Mouse (Mus musculus) CH12F3 (cell line): ENCODE results near the gene Aars2.

ENCODE experiments used
- in situ Hi-C: fragments of 300-500 bp; cut with MboI; formaldehyde crosslinking; loops from 2 replicates; pipeline ENCODE4 v1.14.3; 2020; ENCODE audit warnings: low sequenced_read_pairs

The Aars2 gene

DNA sequence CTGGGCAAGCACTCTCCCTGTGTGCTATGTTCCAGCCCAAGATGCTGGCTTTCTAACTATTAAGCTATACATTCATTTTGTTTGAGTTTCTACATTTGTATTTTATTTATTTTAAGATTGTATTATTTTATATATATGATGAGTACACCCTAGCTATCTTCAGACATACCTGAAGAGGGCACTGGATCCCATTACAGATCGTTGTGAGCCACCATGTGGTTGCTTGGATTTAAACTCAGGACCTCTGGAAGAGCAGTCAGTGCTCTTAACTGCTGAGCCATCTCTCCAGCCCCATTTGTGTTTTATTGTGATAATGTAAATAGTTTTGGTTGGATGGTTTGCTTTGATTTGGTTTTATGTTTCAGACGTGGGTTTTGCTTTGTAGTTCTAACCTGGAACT, 7.1 kb upstream of the Aars2 start:
- in situ Hi-C loops, result no loop called here

DNA sequence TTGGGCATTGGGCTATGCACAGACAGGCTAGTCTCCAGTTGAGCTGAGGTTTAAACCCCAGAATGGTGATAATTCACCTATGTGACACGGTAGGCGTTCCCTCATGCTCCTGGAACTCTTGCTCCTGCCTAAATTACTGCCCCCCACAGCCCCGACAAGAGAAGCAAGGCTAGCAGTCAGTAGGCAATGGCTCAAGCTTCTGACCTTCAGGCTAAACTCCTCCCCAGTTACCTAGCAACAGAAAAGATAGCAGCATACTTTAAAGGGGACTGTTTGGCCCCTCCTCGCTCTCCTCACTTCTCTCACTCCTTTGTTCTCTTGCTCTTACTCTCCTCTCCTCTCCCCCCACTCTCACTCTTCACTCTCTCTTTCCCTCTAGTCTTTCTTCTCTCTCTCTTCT, 5.7 kb upstream of the Aars2 start:
- in situ Hi-C loops, result no loop called here

DNA sequence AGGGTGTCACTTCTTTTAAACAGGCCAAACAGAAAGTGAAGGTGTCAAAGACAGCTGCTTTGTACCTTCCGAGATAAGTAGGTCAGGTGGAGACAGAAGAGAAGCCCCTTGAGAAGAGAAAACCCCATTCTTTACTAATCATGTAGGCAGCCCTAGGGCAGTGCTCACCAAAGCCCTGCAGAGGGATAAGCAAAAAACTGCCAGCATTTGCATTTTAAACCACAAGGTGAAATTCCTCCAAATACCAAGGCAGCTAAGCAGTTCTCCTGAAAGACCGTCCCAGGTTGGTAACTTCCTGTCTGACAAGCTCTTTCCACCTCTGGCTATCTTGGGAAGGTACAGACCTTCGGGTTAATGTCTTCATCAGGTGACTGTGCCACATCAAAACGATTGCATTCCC, 4.3 kb upstream of the Aars2 start:
- in situ Hi-C loops, result no loop called here

DNA sequence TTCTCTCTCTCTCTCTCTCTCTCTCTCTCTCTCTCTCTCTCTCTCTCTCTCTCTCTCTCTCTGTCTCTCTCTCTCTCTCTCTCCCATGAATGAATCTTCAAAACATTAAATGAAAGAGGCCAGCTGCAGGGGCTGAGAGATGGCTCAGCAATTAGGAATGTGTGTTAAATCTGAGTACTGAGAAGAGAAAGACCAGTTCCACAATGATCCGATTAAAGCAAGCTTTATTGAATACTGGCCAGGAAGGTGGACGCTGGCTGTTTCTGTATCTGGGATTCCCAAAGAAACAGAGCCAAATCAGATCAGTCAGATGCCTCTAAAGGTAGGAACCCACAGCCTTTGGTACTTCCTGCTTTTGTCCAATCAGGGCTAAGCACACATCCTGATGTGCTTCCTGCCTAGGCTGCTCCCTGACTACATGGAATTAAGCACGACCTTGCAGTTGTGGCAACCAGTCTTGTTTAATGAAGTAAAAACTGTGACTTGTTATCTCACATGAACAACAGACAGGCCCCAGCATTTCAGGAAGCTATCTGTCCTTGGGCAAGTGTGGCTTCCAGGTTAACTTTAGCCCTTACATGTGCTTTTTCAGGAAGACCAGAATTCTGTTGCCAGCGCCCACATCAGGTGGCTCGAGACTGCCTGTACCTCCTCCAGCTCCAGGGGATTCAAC, 3.2 kb upstream of the Aars2 start:
- in situ Hi-C loops, result no loop called here

DNA sequence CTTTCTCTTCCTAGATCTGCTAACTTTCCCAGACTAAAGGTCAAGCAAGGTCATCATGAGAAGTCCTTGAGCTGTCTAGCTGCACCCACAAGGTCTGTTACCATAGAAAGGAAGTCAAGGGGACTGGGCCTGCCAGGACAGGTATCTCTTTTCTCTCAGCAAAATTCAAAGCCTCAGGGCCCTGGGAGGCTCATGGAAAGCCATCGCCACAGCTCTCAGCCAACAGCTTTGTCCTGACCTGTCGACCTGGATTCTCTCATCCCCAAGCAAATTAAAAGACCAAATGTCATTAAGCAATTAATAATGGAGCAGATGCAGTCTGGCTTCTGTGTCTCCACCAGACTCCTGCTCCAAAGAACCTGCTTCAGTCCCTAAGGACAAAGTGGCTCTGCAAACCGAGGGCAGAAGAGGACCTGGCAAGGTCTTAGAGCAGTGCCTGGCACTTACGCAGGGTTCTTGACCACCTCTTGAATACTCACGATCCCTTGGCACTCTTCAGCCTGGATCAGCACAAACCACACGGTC, 638 bp upstream of the Aars2 start:
- in situ Hi-C loops, result no loop called here

DNA sequence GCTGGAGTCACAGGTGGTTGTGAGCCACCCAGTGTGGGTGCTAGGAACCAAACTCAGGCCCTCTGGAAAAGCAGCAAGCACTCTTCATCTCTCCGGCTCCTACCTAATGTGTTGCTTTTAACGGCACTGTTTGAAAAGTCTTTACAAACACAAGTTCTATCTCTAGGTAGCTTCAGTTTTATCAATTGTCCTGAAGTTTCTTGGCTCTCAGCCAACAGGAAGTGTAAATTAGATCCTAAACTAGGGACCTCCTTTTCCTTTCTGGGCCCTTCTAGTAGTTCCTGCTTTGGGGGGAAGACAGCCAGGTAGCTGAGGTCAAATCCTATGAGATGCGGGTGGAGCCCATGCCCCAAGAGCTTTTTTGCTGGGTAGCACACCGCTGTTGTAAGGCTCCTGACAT, 4.2 kb downstream of the Aars2 start:
- in situ Hi-C loops, result no loop called here

DNA sequence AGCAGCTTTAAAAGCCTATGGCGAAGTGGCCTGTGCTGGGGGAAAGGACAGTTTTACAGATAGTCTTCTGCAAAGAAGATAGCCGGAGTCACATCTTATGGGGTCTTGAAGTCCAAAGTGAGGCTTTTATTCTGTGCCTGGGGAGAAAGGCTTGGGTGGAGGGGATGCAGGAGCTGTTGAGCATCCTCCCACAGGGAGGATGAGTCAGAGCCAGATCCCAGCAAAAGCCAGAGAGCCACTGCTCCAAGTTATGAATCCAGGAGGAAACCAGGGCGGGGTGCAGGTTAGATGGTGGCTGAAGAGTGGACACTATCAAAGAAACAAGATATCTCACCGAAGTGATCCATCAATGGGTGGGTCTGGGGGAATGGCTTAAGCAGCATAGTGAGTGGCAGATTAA, 5.1 kb downstream of the Aars2 start:
- in situ Hi-C loops, result no loop called here

DNA sequence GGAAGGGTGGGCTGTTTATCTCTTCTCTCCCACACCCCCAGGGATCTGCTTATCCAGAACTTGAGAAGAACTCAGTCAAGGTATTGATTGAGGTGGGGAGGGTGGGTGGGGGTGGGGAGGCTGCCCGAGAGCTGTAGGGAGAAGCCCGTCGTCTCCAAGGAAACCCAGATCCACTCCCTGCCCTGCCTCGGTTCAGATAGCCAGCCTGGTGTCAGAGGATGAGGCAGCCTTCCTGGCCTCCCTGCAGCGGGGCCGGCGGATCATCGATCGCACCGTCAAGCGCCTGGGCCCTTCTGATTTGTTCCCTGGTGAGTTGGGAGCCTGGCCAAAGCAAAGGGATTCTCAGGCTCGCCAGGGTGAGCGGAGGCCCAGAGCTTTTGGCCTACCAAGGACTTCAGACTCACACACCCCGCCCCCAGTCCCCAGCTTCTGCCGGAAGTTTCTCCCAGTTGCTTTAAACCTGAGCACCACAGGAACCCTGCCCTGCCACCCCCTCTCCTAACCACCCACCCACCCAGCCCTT, 8.6 kb downstream of the Aars2 start:
- in situ Hi-C loops, result loop anchor here (5.0 kb wide), 1 partner anchor 37 kb away; no protein-coding TSS in a partner anchor

DNA sequence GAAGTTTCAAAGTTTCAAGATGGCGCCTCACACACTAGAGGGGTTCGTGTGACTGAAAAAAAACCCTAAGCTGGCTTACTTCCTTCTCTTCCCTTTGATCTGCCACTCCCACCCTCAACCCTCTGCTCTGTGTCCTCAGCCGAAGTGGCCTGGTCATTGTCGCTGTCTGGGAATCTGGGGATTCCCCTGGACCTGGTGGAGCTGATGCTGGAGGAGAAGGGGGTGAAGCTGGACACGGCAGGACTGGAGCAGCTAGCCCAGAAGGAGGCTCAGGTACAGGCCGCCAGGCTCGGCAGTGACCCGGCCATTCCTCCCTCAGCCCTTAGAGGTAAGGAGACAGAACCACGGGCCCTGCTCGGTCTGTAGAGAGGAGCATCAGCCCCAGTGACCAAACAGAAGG, 9.2 kb downstream of the Aars2 start:
- in situ Hi-C loops, result loop anchor here (5.0 kb wide), 1 partner anchor 36 kb away; no protein-coding TSS in a partner anchor

DNA sequence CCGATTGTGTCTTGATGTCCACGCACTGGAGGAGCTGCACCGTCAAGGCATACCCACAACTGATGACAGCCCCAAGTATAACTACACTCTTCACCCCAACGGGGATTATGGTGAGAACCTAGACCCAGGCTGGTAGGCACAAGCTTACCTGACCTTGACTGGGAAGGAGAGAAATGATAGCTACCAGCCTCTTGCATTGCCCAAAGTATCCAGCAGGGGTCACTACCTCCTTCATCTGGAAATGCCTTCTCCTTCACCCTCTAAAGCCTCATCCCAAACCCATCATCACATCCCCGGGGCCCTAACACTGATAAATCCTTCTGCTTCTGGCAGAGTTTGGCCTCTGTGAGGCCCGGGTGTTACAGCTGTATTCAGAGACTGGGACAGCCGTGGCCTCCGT, 9.8 kb downstream of the Aars2 start:
- in situ Hi-C loops, result loop anchor here (5.0 kb wide), 1 partner anchor 36 kb away; no protein-coding TSS in a partner anchor

DNA sequence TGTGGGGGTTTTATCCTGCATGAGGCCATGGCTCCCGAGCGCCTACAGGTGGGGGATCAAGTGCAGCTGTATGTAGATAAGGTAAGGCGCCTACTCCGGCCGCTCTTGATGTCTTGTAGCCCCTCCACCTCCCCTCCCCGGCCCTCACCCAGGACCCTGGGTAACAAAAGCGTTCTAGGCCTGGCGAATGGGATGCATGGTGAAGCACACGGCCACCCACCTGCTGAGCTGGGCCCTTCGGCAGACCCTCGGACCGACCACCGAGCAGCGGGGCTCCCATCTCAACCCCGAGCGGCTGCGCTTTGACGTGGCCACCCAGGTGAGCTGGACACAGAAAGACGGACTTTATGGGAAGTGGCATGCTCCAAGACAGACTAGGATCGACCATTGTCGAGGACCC, 10.5 kb downstream of the Aars2 start:
- in situ Hi-C loops, result loop anchor here (5.0 kb wide), 1 partner anchor 35 kb away; no protein-coding TSS in a partner anchor

DNA sequence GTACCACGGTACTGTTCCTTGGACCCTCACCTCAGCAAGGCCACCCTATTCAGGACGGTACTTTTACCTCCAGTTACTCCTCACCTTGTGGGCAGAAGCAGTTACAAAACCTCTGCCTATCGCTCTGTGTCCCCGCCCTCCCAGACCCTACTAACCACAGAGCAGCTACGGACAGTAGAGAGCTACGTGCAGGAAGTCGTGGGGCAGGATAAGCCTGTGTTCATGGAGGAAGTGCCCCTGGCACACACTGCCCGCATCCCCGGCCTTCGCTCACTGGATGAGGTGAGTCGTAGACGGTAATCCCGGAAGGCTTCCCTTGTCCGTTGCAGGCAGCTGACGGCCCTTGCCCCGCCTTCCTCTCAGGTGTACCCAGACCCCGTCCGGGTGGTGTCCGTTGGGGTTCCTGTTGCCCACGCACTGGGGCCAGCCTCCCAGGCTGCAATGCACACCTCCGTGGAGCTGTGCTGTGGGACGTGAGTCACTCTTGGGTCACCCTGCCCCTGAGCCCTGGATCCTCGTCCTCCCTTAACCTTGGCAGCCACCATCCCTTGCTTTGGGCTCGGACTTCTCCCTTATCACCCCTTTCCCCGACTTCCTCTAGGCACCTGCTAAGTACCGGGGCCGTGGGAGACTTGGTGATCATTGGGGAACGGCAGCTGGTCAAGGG, 11.0 kb downstream of the Aars2 start:
- in situ Hi-C loops, result loop anchor here (5.0 kb wide), 1 partner anchor 35 kb away; no protein-coding TSS in a partner anchor

DNA sequence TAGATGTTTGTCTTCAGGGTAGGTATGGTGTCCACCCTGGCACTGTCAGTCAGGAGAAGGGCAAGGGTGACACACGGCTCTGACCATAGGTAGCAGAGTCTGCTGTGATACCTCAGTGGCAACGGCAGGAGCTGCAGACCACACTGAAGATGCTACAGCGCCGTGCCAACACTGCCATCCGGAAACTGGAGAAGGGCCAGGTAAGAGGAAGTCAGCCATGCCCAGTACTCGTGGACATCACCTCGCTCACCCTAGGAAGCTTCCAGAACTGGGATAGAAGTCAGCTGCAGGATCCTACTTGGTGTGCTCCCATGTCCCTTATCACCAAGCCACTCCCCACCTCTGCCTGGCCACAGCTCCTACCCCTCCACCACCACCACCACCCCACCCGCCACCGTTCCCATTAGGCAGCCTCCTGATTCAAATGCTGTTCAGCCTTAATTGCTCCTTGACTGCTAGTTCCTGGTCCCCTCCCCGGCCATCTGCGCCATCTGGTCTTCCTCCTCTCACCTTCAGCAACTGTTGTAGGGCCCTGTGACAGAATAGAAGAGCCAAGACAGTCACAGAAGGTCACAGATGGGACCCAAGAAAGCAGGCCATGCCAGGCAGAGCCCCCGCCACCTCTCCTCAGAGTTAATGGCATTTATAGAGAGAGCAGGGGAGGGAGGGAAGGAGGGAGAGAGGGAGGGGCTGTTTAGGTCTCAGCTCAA, 12.3 kb downstream of the Aars2 start:
- in situ Hi-C loops, result loop anchor here (5.0 kb wide), 1 partner anchor 33 kb away; no protein-coding TSS in a partner anchor

DNA sequence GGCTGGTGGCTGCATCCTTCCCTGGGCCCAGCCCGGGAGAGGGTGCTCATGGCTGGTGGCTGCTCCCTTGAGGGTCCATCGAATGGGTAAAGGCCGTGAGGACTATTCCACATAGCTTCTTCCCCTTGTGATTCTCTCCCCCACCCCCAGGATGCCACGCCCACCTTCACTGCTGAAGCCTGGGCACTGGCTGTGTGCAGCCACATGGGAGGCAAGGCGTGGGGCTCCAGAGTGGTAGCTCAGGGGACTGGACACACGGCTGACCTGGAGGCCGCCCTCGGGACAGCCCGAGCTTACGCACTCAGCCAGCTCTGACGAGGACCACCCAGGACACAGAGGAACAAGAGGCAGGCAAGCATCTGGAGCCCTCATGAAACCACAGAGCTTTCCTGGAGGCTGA, 13.5 kb downstream of the Aars2 start:
- in situ Hi-C loops, result no loop called here

DNA sequence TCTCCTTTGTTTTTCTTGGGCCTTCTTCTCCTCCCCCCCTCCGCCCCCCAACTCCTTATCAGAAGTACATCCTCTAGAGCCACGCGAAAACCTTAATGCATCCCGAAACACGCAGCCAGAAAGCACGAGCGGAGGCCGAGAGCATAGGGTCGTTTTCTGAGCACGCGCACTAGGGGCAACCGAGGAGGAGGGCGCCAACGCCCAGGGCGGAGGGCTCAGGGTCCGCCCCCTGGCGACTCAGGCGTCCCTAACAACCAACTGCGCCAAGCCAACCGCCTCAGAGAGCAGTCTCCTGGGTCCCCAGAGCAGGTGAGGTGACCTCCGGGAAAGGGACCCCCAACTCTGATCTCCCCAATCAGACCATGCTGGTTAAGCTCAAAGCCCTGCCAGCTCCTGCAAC, 16.6 kb downstream of the Aars2 start, which contains the start of gene Tcte1:
TSS of gene Tcte1 (plus strand) at position 172 of the 400 bp plus-strand sequence.
- in situ Hi-C loops, result no loop called here

DNA sequence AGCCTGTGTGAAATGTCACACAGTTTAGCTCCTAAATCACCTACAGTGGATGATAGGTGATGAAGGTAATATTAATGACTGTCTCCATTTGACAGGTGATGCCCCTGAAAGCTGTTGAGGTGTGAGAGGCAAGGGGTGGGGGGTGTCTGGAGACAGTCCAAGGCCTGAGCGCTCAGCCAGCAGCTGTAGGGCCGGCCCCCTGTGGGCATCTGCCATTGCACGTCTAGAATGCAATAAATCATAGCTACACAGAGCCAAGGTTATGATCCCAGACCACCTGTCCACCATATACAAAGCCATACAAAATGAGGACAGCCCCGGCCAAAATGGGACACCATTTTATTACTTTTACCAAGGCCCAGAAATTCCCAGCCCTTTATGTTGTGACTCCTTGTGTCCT, 18.3 kb downstream of the Aars2 start:
- in situ Hi-C loops, result no loop called here

DNA sequence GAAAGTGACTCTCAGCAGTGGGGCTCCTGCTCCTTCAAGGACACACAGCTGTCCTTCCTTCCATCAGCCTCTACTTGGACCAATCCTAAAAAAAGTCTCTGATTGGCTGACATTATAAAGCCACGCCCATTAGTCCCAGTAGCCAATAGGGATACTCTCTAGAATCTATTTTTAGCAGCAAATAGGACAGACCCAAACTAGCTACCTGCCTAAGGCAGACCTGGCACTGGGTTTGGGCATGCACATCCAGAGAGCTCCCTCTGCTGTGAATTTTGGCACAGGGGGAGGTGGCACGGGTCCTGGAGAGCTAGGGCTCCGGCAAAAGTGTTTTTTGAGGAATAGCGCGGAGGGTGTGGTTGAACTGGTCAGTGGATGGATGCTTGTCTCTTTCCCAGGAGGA, 19.9 kb downstream of the Aars2 start:
- in situ Hi-C loops, result no loop called here

DNA sequence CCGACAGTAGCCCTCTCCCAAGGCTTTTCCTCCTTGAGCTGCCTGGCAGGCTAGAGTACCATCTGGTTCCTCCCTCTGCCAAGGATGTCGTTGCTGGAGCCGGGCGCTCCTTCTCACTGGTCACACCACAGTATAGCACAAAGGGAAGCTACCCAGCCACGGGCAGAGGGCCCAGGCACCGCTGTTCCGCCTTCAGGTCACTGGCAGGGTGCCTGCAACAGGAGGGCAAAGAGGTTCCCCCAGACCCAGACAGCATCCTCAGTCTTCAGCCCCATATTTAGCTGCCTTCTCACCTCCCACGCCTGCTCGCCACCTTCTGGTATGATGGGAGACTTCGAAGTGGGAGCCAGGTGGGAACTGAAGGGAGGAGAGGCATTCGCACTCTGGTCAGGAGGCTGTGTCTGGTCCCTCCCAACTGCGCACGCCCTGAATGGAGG, 23.7 kb downstream of the Aars2 start:
- in situ Hi-C loops, result no loop called here

DNA sequence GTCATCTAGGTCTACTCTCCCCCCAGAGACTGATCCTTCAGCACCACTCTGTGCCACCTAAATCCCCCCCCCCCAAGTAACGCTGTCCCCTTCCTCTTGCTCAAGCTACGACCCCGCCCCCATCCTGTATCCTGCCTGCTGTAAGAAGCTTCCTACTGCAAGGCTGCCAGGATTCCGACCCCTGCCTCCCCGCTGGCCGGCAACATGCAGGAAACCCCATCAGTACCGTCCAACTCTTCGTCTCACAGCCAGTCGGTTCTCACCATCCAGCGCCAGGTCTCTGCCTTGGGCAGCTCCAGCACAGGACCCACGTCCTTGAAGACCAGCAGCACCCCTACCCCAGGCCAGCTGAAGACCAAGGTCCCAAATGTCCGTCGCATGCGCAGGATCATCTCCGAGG, 26.3 kb downstream of the Aars2 start:
- in situ Hi-C loops, result no loop called here

DNA sequence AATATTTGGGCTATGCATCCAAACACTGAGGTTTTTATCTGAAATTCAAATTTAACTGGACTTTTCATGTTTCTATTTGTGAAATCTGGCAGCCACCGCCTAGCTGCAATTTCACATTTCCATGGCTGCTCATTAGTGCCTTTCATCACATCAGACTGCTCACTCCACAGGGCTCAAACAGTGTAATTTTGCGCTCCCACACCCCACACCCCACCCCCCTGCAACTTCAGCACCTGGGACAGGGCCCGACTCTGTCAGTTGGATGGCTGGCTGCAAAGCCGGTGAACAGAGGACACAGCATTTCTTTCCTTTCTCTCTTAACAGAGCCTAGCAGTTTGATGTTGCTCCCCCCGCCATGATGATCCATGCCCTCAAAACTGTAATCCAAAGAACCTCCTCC, 29.6 kb downstream of the Aars2 start:
- in situ Hi-C loops, result no loop called here

DNA sequence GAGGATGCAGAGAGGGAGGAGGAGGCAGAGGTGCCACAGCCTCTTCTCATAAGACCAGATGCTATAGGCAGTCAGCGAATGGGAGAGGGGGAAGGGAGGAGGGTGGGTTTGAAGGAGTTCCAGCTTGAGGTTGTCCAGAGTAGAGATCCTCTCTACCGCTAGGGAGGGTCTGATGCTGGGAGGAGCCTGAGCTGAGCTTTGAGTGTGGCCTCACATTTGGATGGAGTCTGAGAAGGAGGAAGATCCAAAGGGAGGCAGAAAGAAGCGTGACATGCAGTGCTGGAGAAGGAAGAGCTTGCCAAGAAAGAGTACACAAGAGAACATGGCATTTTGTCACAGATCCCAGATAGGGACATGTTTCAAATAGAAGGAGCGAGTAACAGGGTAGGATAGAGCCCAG, 31.8 kb downstream of the Aars2 start:
- in situ Hi-C loops, result no loop called here
